Mouse (Mus musculus) embryonic facial prominence, embryonic 15.5 days (tissue): Measurements from ENCODE around the gene Picalm. TPM values are rescaled to one million over a fixed set of nuclear protein-coding genes. Genes with fewer than 3 reads are reported as not detected.

Experiments used
- ATAC-seq: fragments of 200-750 bp; cut with Nextera tagmentation; 2 replicates; pipeline ENCODE4 v1.8.0; 2017; ENCODE audit warnings: low read depth, moderate TSS enrichment; ENCODE audit not compliant: insufficient number of reproducible peaks, low FRiP score, low TSS enrichment
- H3K27ac ChIP-seq: fragments of 300-500 bp; sonication (generic); replicated peaks from 2 replicates; pipeline ENCODE4 v1.5.1; 2015; ENCODE audit warnings: mild to moderate bottlenecking, inconsistent platforms
- H3K27me3 ChIP-seq: fragments of 300-500 bp; sonication (generic); 2 replicates; pipeline ENCODE4 v1.6.1; 2015; ENCODE audit warnings: inconsistent platforms
- H3K36me3 ChIP-seq: fragments of 300-500 bp; sonication (generic); 2 replicates; pipeline ENCODE4 v1.6.1; 2015; ENCODE audit warnings: mild to moderate bottlenecking, inconsistent platforms
- H3K4me1 ChIP-seq: fragments of 300-500 bp; sonication (generic); 2 replicates; pipeline ENCODE4 v1.6.1; 2015; ENCODE audit warnings: inconsistent platforms
- H3K4me2 ChIP-seq: fragments of 300-500 bp; sonication (generic); replicated peaks from 2 replicates; pipeline ENCODE4 v1.6.1; 2015; ENCODE audit warnings: mild to moderate bottlenecking, inconsistent platforms
- H3K4me3 ChIP-seq: fragments of 300-500 bp; sonication (generic); replicated peaks from 2 replicates; pipeline ENCODE4 v1.5.1; 2015; ENCODE audit warnings: mild to moderate bottlenecking, inconsistent platforms
- H3K9ac ChIP-seq: fragments of 300-500 bp; sonication (generic); 2 replicates; pipeline ENCODE4 v1.6.1; 2015; ENCODE audit warnings: inconsistent platforms
- H3K9me3 ChIP-seq: fragments of 300-500 bp; sonication (generic); replicated peaks from 2 replicates; pipeline ENCODE4 v1.6.1; 2016; ENCODE audit warnings: inconsistent platforms
- WGBS: fragments of 180-500 bp; shearing (Covaris S2); methylation state at CpG from one replicate; pipeline ENCODE4 v1.1.7; 2015; 5-methylcytosine and 5-hydroxymethylcytosine counted together
- polyA plus RNA-seq: library from polyadenylated mRNA; unstranded; fragments of >200 nt; fragmentation: Nextera tagmentation; extraction: Ambion mirVana; gene quantifications from 2 replicates; pipeline ENCODE4 v1.2.1, GENCODE M21; 2015

Picalm gene
- polyA plus RNA-seq, 1 experiment from 2014 or later, result 44.7 TPM

GRCm38 (mm10) chr7:90096609-90097008 lies 33.4 kb upstream of the Picalm start:
- H3K27ac ChIP-seq, result no peak overlapping the region
- H3K27me3 ChIP-seq, result no peaks in the 10 kb centered on the region
- no peaks in the 10 kb centered on the region for H3K36me3 ChIP-seq
- ATAC-seq, result no peak
- 0 out of 2 replicates have a peak, but pooled peaks cover 10% of the 10 kb centered on the region for H3K4me1 ChIP-seq
- WGBS, result 56% methylated on average over 2 of the region's 2 CpGs
- no peaks in the 10 kb centered on the region for H3K9me3 ChIP-seq
- H3K4me3 ChIP-seq, result no peak overlapping the region
- H3K9ac ChIP-seq, result no peak overlapping the region
- H3K4me2 ChIP-seq, result no peak overlapping the region

- no peak for ATAC-seq
- Histone ChIP-seq H3K36me3 (no peaks in the 10 kb centered on the region), H3K9ac (no peak overlapping the region), H3K27ac (no peak overlapping the region), H3K9me3 (no peaks in the 10 kb centered on the region), H3K4me2 (no peak overlapping the region), H3K4me3 (no peak overlapping the region), H3K27me3 (no peaks in the 10 kb centered on the region), H3K4me1 (0 out of 2 replicates have a peak, but pooled peaks cover 2% of the 10 kb centered on the region)
- WGBS, result 81% methylated on average over 4 of the region's 4 CpGs
These were observed 31.8 kb upstream of the Picalm start for GRCm38 (mm10) chr7:90098253-90098652.

GRCm38 (mm10) chr7:90099248-90099647 lies 30.8 kb upstream of the Picalm start:
- Histone ChIP-seq H3K4me2 (peak overlapping the region; percentile 19; the same call in 1 of the 2 replicates), H3K4me3 (no peak overlapping the region), H3K4me1 (no peaks in the 10 kb centered on the region), H3K27ac (no peak overlapping the region), H3K27me3 (no peaks in the 10 kb centered on the region), H3K9me3 (no peaks in the 10 kb centered on the region), H3K36me3 (no peaks in the 10 kb centered on the region), H3K9ac (no peak overlapping the region)
- no peak for ATAC-seq
- WGBS, result 46% methylated on average over 10 of the region's 10 CpGs

- Histone ChIP-seq H3K27ac (no peak overlapping the region), H3K9me3 (no peaks in the 10 kb centered on the region), H3K9ac (no peak overlapping the region), H3K27me3 (no peaks in the 10 kb centered on the region), H3K4me1 (no peaks in the 10 kb centered on the region), H3K4me2 (no peak overlapping the region), H3K36me3 (no peaks in the 10 kb centered on the region), H3K4me3 (no peak overlapping the region)
- ATAC-seq, result no peak
- WGBS, result 79% methylated on average over 3 of the region's 3 CpGs
These were observed 29.3 kb upstream of the Picalm start for GRCm38 (mm10) chr7:90100614-90101160.

- no peaks in the 10 kb centered on the region for H3K36me3 ChIP-seq
- H3K4me3 ChIP-seq, result no peak overlapping the region
- H3K27ac ChIP-seq, result no peak overlapping the region
- 97% methylated on average over 2 of the region's 2 CpGs for WGBS
- no peak overlapping the region for H3K9ac ChIP-seq
- no peaks in the 10 kb centered on the region for H3K9me3 ChIP-seq
- H3K27me3 ChIP-seq, result no peaks in the 10 kb centered on the region
- no peak for ATAC-seq
- no peak overlapping the region for H3K4me2 ChIP-seq
- H3K4me1 ChIP-seq, result no peaks in the 10 kb centered on the region
These were observed 13.9 kb upstream of the Picalm start for GRCm38 (mm10) chr7:90116100-90116499.

GRCm38 (mm10) chr7:90120106-90120505 lies 9.9 kb upstream of the Picalm start:
- 28% methylated on average over 4 of the region's 4 CpGs for WGBS
- H3K4me3 ChIP-seq, result no peak overlapping the region
- no peaks in the 10 kb centered on the region for H3K9me3 ChIP-seq
- H3K9ac ChIP-seq, result no peak overlapping the region
- ATAC-seq, result no peak
- no peak overlapping the region for H3K27ac ChIP-seq
- no peaks in the 10 kb centered on the region for H3K36me3 ChIP-seq
- H3K27me3 ChIP-seq, result no peaks in the 10 kb centered on the region
- no peak overlapping the region for H3K4me2 ChIP-seq
- no peaks in the 10 kb centered on the region for H3K4me1 ChIP-seq

- Histone ChIP-seq H3K27ac (0 out of 2 replicates have a peak overlapping the region, but pooled peaks have one; percentile 34), H3K9me3 (no peaks in the 10 kb centered on the region), H3K27me3 (no peaks in the 10 kb centered on the region), H3K4me3 (no peak overlapping the region), H3K9ac (no peak overlapping the region), H3K36me3 (no peaks in the 10 kb centered on the region), H3K4me2 (no peak overlapping the region), H3K4me1 (peaks cover 6% of the 10 kb centered on the region; the same call in 1 of the 2 replicates)
- ATAC-seq, result no peak
- 52% methylated on average over 5 of the region's 5 CpGs for WGBS
These were observed 5.0 kb upstream of the Picalm start for GRCm38 (mm10) chr7:90124991-90125390.

GRCm38 (mm10) chr7:90128631-90129200 lies 1.3 kb upstream of the Picalm start:
- ATAC-seq, result no peak
- 41% methylated on average over 8 of the region's 8 CpGs for WGBS
- Histone ChIP-seq H3K4me2 (peak overlapping the region; percentile 65), H3K27ac (peak overlapping the region; percentile 99), H3K9me3 (no peaks in the 10 kb centered on the region), H3K27me3 (no peaks in the 10 kb centered on the region), H3K4me3 (peak overlapping the region; percentile 77), H3K4me1 (peaks cover 10% of the 10 kb centered on the region), H3K36me3 (no peaks in the 10 kb centered on the region), H3K9ac (no peak overlapping the region)

GRCm38 (mm10) chr7:90129271-90129731 lies 712 bp upstream of the Picalm start:
- Histone ChIP-seq H3K9me3 (no peaks in the 10 kb centered on the region), H3K4me1 (peaks cover 10% of the 10 kb centered on the region), H3K27ac (peak overlapping the region; percentile 99), H3K27me3 (no peaks in the 10 kb centered on the region), H3K4me2 (peak overlapping the region; percentile 65), H3K36me3 (no peaks in the 10 kb centered on the region), H3K9ac (peak overlapping the region; percentile 76), H3K4me3 (peak overlapping the region; percentile 77)
- peak; percentile 0; the same call in 1 of the 2 replicates for ATAC-seq
- under 1% methylated on average over 12 of the region's 12 CpGs for WGBS

- peak overlapping the region; percentile 77 for H3K4me3 ChIP-seq
- no peaks in the 10 kb centered on the region for H3K9me3 ChIP-seq
- WGBS, result 0% methylated on average over 31 of the region's 39 CpGs
- H3K27ac ChIP-seq, result peak overlapping the region; percentile 99
- H3K4me1 ChIP-seq, result peaks cover 10% of the 10 kb centered on the region
- H3K27me3 ChIP-seq, result no peaks in the 10 kb centered on the region
- H3K4me2 ChIP-seq, result peak overlapping the region; percentile 58
- H3K36me3 ChIP-seq, result no peaks in the 10 kb centered on the region
- peak; percentile 57; the same call in 1 of the 2 replicates for ATAC-seq
- H3K9ac ChIP-seq, result peak overlapping the region; percentile 89
These were observed 725 bp downstream of the Picalm start for GRCm38 (mm10) chr7:90130501-90131375.

GRCm38 (mm10) chr7:90131376-90131651 lies 1.3 kb downstream of the Picalm start:
- Histone ChIP-seq H3K9ac (peak overlapping the region; percentile 89), H3K4me2 (peak overlapping the region; percentile 58), H3K27me3 (no peaks in the 10 kb centered on the region), H3K27ac (peak overlapping the region; percentile 99), H3K4me1 (peaks cover 10% of the 10 kb centered on the region), H3K4me3 (peak overlapping the region; percentile 77), H3K9me3 (no peaks in the 10 kb centered on the region), H3K36me3 (no peaks in the 10 kb centered on the region)
- no peak for ATAC-seq
- WGBS, result 0% methylated on average over 2 of the region's 2 CpGs
